Mouse (Mus musculus): Measurements from ENCODE around the gene Dock10.

GRCm38 (mm10) chr1:80756060-80756439 is 2.3 kb downstream of the Dock10 start:
- TF ChIP-seq CTCF (IDR thresholded peaks at IDR 0.05; ENCODE audit: borderline replicate concordance, insufficient read depth, low read length) (no peak), POLR2A (IDR thresholded peaks at IDR 0.05; ENCODE audit: low read depth, low read length) (no peak)

All from embryonic fibroblast, embryonic 13.5 days (primary cell).